Mouse (Mus musculus): ENCODE measurements around the gene Ppp2r2d. TPM values are rescaled to one million over a fixed set of nuclear protein-coding genes. Genes with fewer than 3 reads are reported as not detected.
A peak's percentile ranks its signal among the peaks of the same experiment; 100 is the strongest.

Ppp2r2d gene
- total RNA-seq, 2 experiments from 2014 or later, result 68.9 to 79.0 TPM

DNA sequence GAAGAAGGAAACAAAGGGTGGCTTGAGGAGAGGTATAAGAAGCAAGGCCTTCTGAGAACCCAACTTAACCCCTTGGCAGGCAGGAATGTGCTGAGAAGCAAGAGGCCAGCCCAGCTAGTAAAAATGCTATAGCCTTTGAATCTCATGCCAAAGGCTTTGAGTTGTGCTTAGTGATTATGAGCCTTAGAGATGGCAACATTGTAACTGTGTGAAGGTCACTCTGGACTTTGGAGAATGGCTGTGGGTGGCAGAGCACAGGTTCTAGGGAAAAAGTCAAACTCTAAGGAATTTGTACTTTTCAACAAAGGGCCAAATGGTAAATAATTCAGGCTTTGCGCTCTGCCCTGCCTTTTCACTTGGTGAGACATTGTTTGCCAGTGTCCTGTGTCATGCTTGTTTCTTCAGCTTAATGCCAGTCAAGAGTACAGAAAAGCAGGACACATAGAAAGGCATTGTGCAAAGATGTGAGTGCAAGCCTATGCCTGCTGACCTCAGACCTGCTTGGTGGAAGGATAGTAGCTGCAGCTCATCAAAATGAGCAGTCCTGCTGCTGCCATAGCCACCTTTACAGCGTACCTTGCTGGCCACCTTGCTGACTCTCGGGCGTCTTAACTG is 7.6 kb downstream of the Ppp2r2d start:
- intact Hi-C loops (cut with DNase I), result no loop called here
- DNase-seq (ENCODE audit: low spot score in 2 of 2), result no peak

DNA sequence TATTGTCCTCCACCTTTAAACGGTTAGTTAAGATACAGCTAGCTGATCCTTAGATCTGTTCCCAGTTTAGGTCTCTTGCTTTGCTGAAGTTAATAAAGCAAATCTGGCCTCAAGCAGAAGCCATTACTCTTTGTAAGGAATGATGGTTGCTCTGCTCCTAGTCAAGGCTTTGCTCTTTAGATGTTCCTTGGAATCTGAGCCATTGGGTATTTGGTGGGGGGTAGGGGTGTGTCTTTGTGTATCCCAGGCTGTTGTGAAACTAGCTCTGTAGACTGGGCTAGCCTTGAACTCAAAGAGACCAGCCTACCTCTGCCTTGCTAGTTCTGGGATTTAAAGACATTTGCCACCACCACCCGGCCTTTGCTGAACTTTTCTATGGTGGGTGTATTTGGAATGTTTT is 8.3 kb downstream of the Ppp2r2d start:
- intact Hi-C loops (cut with DNase I), result no loop called here
- no peak for DNase-seq (ENCODE audit: low spot score in 2 of 2)

DNA sequence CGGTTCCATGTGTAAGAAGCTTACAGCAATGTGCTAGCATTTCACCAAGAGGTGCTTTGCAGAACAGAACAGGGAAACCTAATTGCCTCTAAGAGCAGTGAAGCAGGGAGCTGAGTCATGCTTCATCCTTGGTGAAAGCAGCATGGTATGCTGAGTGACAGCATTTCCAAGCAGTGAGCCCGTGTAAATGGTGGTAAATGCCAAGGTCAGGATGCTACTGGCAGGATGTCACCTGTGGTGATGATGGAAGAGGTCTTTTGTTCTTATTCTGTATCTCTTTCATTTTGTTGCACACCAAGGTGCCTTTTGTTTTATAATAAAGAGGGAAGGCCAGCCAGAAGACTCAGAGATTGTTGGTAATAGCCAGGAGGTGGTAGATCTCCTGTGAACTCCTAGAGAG is 10.8 kb downstream of the Ppp2r2d start:
- intact Hi-C loops (cut with DNase I), result no loop called here

DNA sequence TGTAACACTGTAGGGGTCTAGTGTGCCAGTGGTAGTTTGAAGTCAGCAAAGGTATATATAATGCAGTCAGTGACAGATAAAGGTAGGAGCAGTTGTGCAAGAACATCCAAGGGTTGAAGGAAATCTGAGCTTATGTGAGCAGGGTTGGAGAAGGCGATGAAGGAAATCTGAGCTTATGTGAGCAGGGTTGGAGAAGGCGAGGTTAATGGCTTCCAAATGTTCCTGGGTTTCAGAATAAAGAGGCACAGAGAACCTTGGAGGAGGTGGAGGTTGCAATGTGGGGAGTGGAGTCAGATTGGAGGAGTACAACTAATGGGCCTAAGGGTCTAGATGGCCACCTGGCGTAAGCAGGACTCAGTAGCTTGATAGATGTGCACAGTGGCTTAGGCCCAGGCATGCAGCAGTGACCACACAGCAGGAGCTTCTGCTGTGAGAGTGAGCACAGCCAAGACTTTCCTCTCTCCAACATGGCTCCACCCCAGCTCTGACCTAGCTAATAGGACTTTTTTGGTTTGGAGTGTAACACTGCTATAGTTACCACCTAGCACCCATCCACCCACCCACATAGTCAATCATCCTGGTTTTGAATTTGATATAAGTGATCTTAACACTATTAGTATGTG is 18.2 kb downstream of the Ppp2r2d start:
- DNase-seq (ENCODE audit: low spot score in 2 of 2), result no peak
- intact Hi-C loops (cut with DNase I), result no loop called here

More for the DNA sequence above, 10.8 kb downstream of the Ppp2r2d start:
- DNase-seq (ENCODE audit: low spot score in 2 of 2), result no peak

DNA sequence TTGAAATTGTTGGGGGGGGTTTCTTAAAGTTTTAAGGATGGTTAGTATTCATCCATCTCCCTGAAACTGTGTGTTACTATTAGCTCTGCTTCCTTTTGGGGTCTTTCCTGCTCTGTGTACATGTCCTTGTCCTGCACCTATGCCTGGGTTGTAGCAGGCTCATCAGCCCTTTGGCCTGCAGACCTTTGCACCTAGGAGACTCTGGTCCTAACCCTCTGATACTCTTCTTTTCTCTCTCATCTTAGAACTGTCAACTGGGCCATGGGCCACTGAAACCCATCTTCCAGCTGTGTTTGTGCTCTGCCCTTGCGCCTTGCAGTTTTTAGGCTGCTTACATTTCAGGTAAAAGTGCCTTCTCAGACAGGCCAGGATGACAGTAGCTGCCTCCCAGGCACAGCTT is 18.9 kb downstream of the Ppp2r2d start:
- intact Hi-C loops (cut with DNase I), result no loop called here
- DNase-seq (ENCODE audit: low spot score in 2 of 2), result no peak

DNA sequence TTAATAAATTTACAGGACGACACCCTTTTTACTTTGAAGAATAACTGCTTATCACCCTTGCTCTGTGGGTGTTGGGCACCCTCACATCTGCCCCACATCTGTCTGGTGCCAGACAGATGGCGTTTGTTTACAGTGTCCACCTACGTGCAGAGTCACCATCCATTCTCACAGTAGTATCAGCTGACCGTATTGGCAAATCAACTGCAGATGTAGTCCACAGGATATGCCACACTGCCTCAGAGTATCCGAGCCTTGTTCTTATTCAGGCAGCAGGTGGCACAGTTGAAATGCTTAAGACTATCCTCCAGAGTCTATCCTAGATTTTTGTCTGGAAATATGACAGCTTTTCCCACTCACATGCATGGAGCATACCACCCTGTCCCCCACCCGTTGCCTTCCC is 21.4 kb downstream of the Ppp2r2d start:
- intact Hi-C loops (cut with DNase I), result no loop called here
- no peak for DNase-seq (ENCODE audit: low spot score in 2 of 2)

DNA sequence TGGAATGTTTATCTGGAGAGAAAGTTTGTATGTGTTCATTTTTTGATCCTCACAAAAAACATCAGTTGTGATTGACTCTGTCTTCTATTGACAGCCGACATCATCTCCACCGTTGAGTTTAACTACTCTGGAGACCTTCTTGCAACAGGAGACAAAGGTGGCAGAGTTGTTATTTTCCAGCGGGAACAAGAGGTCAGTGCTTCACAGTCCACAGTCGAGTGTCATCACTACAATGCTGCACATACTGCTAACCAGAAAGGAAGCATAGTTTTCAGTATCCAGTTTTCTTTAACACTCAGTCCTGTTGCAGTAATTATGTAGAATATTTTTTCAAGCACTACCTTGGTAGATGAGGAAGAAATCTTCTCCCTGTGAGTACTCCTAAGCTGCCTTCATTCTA is 22.4 kb downstream of the Ppp2r2d start:
- no peak for DNase-seq (ENCODE audit: low spot score in 2 of 2)
- intact Hi-C loops (cut with DNase I), result no loop called here

DNA sequence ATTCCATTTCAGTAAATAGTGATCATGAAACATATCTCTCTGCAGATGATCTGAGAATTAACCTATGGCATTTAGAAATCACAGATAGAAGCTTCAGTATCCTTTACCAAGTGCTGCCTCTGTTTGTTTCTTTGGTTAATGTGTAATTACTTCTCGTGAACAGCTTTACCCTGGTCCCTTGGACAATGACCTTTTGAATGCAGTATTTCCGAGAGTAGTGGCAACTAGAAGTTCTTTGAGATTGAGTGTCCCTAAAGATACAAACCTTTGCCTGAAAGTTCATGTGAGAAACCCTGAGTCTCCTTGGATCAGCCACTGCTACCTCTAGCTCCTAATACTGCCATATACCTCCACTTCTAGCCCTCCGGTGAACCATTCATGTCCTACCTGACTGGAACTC is 27.1 kb downstream of the Ppp2r2d start:
- intact Hi-C loops (cut with DNase I), result no loop called here
- DNase-seq (ENCODE audit: low spot score in 2 of 2), result no peak

DNA sequence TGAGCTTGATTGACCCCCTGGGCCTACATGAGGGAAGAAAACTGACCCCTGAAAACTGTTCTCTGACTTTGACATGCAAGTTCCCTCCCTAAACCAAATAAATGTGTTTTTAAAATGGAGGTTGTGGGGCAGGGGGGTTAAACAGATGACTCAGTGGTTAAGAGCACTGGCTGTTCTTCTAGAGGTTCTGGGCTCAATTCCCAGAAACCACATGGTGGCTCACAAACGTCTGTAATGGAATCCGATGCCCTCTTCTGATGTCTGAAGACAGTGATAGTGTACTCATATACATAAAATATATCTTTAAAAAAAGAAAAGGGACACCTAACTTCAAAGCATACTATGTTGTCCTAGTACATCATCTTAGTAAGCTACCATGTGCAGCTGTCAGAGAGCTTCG is 29.2 kb downstream of the Ppp2r2d start:
- intact Hi-C loops (cut with DNase I), result no loop called here

DNA sequence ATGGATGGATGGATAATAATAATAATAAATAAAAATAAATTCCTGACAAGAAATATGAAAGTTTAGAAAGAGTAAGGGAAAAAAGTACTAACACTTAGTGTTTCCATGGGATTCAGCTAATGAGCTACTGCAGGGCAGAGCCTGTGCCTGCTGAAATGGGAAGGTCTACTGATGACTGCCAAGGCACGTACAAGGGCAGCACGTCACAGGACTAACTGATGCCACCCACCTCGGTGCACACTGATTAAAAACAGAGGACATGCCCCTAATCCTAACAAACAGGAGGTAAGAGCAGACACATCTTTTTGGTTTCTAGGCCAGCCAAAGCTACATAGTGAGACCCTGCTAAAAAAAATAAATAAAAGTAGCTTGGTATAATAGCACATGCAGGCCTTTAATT is 37.8 kb downstream of the Ppp2r2d start:
- no peak for DNase-seq (ENCODE audit: low spot score in 2 of 2)
- intact Hi-C loops (cut with DNase I), result no loop called here

More for the DNA sequence above, 29.2 kb downstream of the Ppp2r2d start:
- no peak for DNase-seq (ENCODE audit: low spot score in 2 of 2)

DNA sequence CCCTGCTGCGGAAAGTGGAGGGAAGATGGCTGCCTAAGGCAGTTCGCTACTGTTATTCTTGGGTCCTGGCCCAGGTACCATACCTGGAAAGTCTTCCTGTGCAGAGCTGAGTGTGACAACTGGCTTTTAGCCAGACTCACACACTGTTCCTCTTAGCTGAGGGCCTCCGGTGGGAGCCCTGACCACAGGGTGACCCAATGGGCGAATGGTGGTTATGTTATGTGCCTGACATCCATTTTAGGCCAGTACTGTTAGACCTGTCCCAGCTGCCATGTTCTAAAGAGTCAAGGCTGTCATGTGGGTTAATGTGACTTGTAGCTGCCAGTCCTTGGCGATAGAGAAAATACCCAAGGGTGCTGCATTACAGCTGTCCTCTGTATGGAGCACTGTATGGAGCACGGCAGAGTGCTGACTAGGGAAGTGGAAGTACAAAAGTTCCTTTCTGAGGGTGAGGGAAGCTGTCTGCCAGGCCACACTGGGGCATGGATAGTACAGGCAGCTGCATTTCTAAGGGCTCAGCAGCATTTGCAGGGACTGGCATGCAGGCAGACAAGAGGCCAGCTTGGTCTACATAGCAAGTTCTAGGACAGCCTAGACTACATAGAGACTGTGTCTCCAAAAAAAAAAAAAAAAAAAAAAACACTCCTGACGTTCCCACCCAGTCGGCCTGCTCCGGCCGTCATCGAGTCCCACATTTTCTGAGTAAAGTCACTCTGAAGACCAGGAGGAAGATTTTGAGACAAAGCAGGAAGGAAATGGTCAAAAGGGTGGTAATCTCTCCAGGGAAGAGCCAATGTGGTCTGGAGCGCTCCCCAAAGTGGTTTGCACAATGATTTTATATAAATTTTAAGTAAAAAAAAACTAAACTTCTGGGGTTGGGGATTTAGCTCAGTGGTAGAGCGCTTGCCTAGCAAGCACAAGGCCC is 39.7 kb downstream of the Ppp2r2d start:
- intact Hi-C loops (cut with DNase I), result no loop called here
- DNase-seq (ENCODE audit: low spot score in 2 of 2), result no peak

DNA sequence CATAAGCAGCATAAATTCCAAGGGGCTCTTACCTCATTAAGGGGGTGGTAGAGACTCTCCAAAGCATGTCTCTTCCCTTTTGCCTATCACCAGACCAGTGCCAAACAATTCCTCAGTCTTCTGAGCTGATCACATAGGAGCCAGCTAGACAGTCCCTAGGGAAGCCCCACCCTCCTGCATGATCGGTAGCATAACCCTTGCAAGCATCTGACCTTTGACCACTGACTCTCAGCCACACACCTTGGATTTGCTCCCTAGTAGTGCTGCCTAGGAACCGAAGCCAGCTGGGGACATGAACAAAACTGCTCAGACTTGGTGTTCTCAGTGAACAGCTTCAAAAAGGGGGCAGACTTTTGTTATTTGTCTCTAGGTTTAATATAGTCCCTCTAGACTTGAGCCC is 52.2 kb downstream of the Ppp2r2d start:
- no peak for DNase-seq (ENCODE audit: low spot score in 2 of 2)
- intact Hi-C loops (cut with DNase I), result no loop called here

DNA sequence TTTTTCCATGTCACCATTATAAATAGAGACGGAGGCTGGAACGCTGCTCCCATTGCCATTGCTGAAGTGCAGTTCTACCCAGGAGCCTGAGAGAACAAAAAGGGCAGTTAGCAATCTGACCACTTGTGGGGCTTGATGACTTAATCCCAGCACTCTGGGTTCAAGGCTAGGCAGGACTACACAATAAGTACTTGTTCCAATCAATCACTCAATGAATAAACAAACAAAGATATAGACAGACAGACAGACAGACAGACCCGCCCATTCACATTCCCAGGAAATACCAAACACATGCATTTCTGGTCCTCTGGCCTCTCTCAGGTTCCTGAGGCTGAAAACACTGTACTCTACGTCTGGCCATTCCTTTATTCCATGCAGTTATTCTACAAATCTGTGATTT is 52.9 kb downstream of the Ppp2r2d start:
- DNase-seq (ENCODE audit: low spot score in 2 of 2), result no peak
- intact Hi-C loops (cut with DNase I), result no loop called here

DNA sequence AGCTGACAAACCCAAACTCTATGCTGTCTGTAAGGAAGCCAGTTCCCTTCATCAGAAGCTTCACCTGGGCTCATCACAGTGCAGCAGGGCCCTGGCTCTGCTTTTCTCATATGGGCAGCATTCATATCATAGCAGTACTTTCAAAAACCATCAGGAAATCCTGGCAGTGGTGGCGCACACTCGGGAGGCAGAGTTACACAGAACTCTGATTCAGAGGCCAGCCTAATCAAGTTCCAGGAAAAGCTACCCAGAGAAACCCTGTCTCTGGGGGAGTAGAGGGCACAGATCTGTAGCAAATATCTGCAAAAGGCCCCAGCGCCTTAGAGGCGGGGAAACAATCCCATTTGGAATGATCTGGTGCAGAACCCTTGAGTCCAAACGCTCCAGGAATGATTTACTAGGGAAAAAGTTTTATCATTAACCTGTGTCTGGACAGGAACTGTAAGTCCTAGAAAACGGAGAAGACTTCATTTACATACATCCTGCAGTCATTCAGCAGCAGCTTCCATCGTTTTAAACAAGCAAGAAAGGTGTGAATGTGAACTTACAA is 58.1 kb downstream of the Ppp2r2d start:
- no peak for DNase-seq (ENCODE audit: low spot score in 2 of 2)
- intact Hi-C loops (cut with DNase I), result no loop called here

DNA sequence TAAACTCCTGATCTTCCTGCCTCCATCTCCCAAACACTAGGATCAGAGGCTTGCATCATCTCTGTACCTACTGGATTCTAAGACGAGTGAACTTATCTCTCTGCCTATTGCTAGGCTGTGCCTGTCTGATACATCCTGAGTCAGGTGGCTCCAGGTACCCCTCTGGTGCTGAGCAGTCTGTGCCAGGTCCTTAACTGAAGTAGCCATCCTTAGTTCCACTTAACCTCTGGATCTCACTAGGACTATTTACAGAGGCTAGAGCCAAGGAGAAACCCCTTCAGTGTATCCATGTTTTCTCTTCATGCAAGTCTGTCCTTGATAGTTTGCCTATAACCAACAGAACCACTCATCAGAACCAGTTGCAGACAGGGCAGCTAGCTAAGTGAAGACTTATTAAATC is 60.6 kb downstream of the Ppp2r2d start:
- intact Hi-C loops (cut with DNase I), result no loop called here

DNA sequence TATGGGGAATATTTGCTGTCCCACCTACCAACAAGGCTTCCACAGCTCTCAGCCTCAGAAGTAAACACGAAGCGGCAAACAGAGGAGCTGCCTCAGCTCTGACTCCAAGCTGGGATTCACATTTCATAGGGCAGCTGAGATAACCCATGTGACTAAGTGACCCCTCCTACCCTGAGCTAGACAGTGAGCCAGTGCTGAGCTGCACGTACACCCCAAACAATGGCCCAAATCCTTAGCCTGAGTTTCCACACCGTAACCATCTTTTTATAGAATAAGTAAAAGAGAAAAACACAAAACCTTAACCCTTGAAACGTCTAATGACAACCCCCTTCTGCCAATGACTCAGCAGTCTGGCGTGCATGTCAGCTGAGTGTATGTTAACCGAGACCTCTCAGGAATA is 61.2 kb downstream of the Ppp2r2d start:
- peak; percentile 37 to 38 for DNase-seq (ENCODE audit: low spot score in 2 of 2)
- intact Hi-C loops (cut with DNase I), result no loop called here

More for the DNA sequence above, 60.6 kb downstream of the Ppp2r2d start:
- no peak for DNase-seq (ENCODE audit: low spot score in 2 of 2)

DNA sequence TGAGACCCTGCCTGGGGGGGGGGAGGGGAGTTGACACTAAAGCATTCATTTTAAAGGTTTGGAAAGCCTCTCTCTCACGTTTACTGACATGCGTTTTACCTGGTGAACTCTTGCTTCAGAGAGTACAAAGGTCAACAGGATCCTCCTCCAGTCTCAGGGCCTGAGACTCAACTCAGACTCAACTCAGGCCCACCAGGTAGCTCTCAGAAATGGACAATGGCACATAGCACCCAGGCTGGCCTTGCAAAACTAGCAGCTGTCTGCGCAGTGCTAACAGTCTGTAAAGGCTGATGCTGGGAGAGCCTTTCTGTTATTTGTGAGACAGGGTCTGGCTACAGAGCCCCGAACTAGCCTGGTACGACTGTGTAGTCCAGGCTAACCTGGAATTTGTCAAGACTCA is 62.1 kb downstream of the Ppp2r2d start:
- no peak for DNase-seq (ENCODE audit: low spot score in 2 of 2)
- intact Hi-C loops (cut with DNase I), result no loop called here

DNA sequence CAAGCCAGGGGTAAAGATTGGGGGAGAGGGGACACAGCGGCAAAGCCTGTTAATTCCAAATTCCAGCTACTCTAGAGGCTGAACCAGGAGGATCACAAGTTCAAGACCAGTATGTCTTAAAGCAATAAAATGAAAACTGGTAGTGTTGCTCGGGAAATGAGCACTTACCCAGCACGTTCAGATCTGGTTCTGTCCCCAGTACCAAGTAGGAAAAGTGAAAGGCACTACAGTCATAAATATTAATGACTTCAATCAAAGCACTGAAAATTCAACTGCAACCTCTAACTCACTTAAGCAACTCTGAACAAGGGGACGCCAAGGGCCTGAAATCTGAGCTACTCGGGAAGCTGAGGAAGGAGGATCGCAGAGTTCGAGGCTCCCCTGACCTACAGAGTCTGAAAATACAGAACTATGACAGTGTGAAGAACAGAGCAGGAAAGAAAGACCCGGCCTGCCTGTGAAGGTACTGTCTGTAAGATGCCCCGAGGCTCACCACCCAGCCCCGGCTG is 62.9 kb downstream of the Ppp2r2d start:
- no peak for DNase-seq (ENCODE audit: low spot score in 2 of 2)
- intact Hi-C loops (cut with DNase I), result loop anchor here (1.0 kb wide), 1 partner anchor 64 kb away; no protein-coding TSS in a partner anchor

DNA sequence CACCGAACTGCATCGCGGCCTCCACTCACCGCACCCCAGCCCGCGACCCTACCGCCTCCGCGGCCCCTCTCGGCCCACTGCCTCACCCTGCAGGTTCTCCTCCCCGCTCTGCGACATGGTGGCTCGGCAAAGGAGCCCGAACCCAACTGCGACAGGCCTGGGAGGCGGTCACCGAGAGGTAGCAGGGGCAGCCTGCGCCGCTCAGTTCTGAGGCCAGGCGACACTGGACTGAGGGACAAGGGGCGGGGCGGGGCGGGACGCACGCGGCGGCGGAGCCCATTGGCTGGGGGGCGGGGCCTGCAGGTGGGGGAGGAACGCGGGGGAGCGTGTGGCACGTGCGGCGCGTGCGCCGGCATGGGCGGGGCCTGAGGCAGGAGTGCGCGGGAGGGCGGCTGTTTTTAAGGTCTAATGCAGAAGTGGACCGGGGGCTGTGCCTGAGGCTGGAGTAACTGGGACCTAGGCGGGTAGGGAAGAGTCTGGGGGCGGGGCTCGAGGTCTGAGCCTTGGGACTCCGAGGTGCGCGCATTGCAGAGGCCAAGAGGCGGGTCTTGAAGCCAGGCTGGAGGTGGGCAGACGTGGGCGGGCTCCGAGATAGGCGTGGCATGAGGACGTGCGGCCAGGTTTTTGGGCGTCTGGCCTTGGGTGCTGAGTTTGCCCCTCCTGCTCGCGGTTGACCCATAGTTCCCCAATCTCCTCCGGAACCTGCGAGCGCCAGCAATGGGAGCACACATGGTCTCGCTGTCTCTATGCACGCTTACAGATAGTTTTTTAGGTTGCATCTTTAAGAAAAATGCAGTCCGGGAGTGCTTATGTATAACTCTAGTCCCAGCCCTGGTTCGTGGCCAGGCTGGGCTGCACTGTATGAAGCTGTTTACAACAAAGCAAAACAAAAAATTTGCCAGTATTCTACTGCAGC is 63.7 kb downstream of the Ppp2r2d start, which contains the start of gene Bnip3:
Bnip3 (minus strand) TSS at position 243 of the 916 bp plus-strand sequence.
- DNase-seq (ENCODE audit: low spot score in 2 of 2), result peak; percentile 86 to 88
- intact Hi-C loops (cut with DNase I), result loop anchor here (1.0 kb wide), 1 partner anchor 64 kb away; no protein-coding TSS in a partner anchor

Data from left cerebral cortex, postnatal 36 days (tissue).